Mouse (Mus musculus): ENCODE measurements around the gene Chit1. TPM values are rescaled to one million over a fixed set of nuclear protein-coding genes. Genes with fewer than 3 reads are reported as not detected.

Chit1 gene
- not detected in 2 replicates for polyA plus RNA-seq (2016; fragmentation: Nextera tagmentation; extraction: Ambion mirVana)

DNA sequence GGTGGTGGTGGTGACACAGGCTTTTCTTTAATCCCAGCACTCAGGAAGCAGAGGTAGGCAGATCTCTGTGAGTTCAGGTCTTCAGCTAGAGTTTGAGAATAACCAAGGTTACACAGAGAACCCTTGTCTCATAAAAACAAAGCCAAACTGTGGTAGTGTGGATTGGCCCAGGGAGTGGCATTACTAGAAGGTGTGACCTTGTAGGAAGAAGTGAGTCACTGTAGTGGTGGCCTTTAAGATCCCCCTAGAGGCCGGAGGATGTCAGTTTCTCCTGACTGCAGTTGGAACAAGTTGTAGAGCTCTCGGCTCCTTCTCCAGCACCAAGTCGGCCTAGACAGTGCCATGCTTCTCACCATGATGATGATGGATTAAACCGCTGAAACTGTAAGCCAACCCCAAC is at the start of gene Chit1:
Gene Chit1 (plus strand): TSS at position 264 of the 400 bp plus-strand sequence.
- Histone ChIP-seq H3K27me3 (no peaks in the 10 kb centered on the region), H3K4me1 (peaks cover 8% of the 10 kb centered on the region; the same call in 1 of the 2 replicates), H3K4me2 (replicated peaks) (no peak within 1 kb of the TSS), H3K9ac (no peak within 1 kb of the TSS), H3K4me3 (no peak within 1 kb of the TSS), H3K36me3 (no peaks in the 10 kb centered on the region), H3K9me3 (no peaks in the 10 kb centered on the region), H3K27ac (no peak within 1 kb of the TSS)
- no peak for ATAC-seq (ENCODE audit: insufficient number of reproducible peaks, insufficient read depth, low FRiP score, low TSS enrichment)
- 84% methylated on average over 4 of the region's 4 CpGs for WGBS

DNA sequence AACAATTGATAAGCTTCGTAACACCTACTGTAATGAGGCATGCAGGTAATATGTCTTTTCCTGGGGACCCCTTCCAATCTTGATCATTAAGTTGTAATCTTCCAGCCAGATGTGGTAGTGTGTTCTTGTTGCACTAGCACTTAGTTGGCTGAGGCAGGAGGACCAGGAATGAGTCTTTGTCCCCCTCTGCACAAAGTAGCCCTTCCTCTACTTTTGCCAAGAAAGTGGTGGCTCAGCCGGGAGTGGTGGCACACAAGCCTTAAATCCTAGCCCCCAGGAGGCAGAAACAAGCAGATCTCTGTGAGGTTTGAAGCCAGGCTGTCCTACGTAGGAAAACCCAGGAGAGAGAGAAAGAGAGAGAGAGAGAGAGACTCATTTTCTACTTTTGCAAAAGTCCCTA is 49.1 kb upstream of the Chit1 start:
- peak overlapping the region; percentile 95 for H3K27ac ChIP-seq
- WGBS = 55% methylated on average over 3 of the region's 3 CpGs
- H3K4me2 ChIP-seq (replicated peaks) = no peak overlapping the region
- no peaks in the 10 kb centered on the region for H3K36me3 ChIP-seq
- H3K27me3 ChIP-seq = no peaks in the 10 kb centered on the region
- no peak overlapping the region for H3K4me3 ChIP-seq
- H3K4me1 ChIP-seq = peaks cover 64% of the 10 kb centered on the region
- no peak for ATAC-seq (ENCODE audit: insufficient number of reproducible peaks, insufficient read depth, low FRiP score, low TSS enrichment)
- no peak overlapping the region for H3K9ac ChIP-seq
- no peaks in the 10 kb centered on the region for H3K9me3 ChIP-seq

DNA sequence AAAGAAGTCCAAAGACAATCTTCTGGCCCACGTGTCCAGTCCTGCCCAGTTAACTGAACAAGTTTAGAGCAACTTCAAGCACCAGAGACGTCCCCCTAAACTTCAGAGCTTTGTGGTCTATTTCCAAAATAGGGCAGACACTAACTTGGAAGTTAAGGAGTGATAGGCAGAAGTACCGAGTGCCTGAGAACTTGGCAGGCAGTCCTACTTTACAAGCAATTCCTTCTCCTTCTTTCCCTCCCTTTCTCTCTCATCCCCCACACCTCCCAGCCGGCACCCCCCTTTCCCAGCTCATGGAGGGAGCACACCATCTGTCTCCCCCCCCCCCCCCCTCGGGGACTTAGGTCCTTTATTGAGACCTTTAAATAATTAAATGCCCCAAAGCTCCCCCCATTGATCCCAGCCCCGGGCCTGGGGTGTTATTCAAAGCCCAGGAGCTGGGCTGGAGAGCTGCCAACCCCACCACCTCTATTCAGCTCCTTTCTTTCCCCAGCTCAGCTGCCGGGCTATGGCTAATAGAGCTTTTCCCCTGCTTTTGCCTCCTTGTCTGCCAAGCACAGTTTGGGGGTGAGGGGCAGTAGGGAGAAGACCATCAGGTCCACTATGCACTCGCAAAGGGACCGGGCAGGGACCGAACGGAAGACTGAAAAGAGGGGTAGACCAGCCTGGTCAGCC is 48.5 kb upstream of the Chit1 start:
- no peak overlapping the region for H3K4me3 ChIP-seq
- WGBS = 11% methylated on average over 11 of the region's 11 CpGs
- H3K4me1 ChIP-seq = peaks cover 70% of the 10 kb centered on the region
- peak overlapping the region; percentile 95 for H3K27ac ChIP-seq
- H3K4me2 ChIP-seq (replicated peaks) = peak overlapping the region; percentile 41
- H3K27me3 ChIP-seq = no peaks in the 10 kb centered on the region
- H3K9ac ChIP-seq = peak overlapping the region; percentile 40; the same call in 1 of the 2 replicates
- no peaks in the 10 kb centered on the region for H3K9me3 ChIP-seq
- no peaks in the 10 kb centered on the region for H3K36me3 ChIP-seq
- no peak for ATAC-seq (ENCODE audit: insufficient number of reproducible peaks, insufficient read depth, low FRiP score, low TSS enrichment)

DNA sequence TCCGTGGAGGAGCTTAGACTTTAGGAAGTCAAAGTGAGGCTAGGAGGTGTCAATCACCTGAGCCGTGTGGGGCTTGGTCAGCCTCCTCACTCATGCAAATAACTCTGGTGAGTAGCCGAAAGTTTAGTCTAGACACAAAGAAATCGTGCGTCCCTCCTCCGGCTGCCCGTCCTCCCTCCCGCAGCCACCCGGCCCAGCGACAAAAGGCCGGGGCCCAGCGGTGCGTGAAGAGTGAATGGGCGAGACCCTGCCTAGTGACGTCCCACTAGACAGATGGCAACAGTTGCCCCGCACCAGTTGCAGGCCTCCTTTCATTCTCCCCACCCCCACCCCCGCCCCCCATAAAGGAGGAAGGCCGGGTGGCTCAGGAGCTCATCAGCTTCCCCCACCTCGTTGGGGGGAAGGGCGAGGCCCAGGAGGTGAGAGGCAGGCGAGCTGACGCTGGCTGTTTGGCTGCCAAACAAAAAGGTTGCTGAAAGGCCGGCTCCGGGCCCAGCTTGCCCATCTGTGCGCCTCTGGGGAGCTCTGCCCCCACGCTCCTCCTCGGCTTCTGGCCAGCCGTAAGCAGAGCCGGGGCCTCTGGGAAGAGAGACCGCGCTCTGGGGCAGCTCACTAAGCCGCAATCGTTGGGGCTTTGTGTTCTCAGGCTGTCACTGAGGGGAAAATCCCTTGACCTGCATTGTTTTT is 47.8 kb upstream of the Chit1 start:
- ATAC-seq (ENCODE audit: insufficient number of reproducible peaks, insufficient read depth, low FRiP score, low TSS enrichment) = peak; percentile 43
- Histone ChIP-seq H3K9ac (peak overlapping the region; percentile 40; the same call in 1 of the 2 replicates), H3K9me3 (no peaks in the 10 kb centered on the region), H3K36me3 (no peaks in the 10 kb centered on the region), H3K4me3 (no peak overlapping the region; the same call in 1 of the 2 replicates), H3K4me2 (replicated peaks) (peak overlapping the region; percentile 41), H3K27me3 (no peaks in the 10 kb centered on the region), H3K4me1 (peaks cover 77% of the 10 kb centered on the region), H3K27ac (peak overlapping the region; percentile 95)
- 1% methylated on average over 33 of the region's 33 CpGs for WGBS

DNA sequence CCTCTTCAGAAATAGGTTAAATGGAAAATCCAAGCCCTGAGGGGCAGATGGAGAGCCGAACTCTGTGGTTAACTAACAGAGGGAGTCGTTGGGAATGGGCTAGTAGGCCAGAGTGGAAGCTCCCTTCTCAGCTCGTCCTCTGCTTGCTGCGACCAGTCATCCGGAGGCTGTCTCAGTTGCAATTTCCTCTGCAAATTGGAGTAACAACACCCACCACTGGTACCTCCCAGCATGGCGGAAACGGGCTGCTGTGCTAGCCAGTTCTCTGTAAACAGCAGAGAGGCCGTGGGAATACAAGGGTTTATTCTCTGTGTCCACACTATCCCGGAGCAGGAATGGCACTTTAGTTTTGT is 47.3 kb upstream of the Chit1 start:
- H3K9me3 ChIP-seq = no peaks in the 10 kb centered on the region
- peak overlapping the region; percentile 95 for H3K27ac ChIP-seq
- peaks cover 77% of the 10 kb centered on the region for H3K4me1 ChIP-seq
- no peak for ATAC-seq (ENCODE audit: insufficient number of reproducible peaks, insufficient read depth, low FRiP score, low TSS enrichment)
- 14% methylated on average over 9 of the region's 9 CpGs for WGBS
- H3K9ac ChIP-seq = peak overlapping the region; percentile 40; the same call in 1 of the 2 replicates
- no peaks in the 10 kb centered on the region for H3K36me3 ChIP-seq
- H3K4me2 ChIP-seq (replicated peaks) = peak overlapping the region; percentile 41
- no peak overlapping the region for H3K4me3 ChIP-seq
- no peaks in the 10 kb centered on the region for H3K27me3 ChIP-seq

DNA sequence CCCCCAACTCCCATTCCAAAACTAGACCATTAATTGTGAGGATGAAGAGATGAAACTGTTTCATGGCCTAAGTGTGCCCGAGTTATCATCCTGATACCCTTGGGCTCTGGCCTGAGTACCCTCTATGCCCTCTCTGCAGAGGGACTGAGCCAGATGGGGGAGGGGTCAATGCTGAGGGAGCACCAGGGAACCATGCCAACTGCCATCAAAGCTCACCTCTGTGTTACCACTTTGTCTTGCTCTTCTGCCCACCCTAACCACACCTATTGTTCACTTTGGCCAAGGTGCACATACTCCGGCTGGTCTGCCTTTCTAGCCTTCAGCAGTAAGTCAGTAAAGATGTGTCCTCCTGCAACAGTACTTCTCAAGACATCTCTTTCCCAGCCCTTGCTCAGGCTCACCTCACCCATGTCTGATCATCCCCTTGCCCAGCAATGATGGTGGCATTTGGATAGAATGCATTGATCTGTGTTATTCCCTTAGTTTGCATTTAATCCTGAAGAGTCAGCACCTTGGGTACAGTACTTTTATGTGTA is 46.7 kb upstream of the Chit1 start:
- WGBS = 81% methylated on average over 2 of the region's 2 CpGs
- Histone ChIP-seq H3K9ac (no peak overlapping the region), H3K27ac (peak overlapping the region; percentile 95), H3K4me1 (peaks cover 77% of the 10 kb centered on the region), H3K36me3 (no peaks in the 10 kb centered on the region), H3K9me3 (no peaks in the 10 kb centered on the region), H3K4me3 (no peak overlapping the region), H3K4me2 (replicated peaks) (no peak overlapping the region), H3K27me3 (no peaks in the 10 kb centered on the region)
- no peak for ATAC-seq (ENCODE audit: insufficient number of reproducible peaks, insufficient read depth, low FRiP score, low TSS enrichment)

DNA sequence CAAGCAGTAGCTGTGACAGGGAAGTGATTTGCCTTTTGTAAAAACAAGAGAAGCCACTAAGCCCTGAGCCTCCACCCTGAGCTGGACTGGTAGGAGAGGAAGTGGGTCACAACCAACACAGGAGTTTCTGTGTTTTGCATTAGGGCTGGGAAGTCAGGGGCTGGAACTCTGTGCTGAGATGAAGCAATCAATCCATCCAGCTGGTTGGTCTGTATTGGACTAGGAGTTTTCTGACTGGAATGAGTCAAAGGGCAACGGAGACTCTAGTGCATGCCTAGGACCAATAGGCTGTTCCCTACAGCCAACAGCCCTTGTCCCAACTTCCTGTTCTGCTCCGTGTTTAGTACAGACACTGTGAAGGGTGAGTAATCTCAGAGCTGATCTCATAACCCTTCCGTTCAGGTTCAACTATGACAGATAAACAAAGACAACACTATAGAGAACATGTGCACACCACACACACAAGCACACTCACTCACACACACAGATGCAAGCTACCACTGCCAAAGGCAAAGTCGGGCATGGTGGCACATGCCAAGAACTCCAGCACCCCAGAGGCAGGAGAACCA is 45.7 kb upstream of the Chit1 start:
- no peak for ATAC-seq (ENCODE audit: insufficient number of reproducible peaks, insufficient read depth, low FRiP score, low TSS enrichment)
- Histone ChIP-seq H3K27me3 (no peaks in the 10 kb centered on the region), H3K27ac (peak overlapping the region; percentile 95; the same call in 1 of the 2 replicates), H3K4me3 (no peak overlapping the region), H3K9ac (no peak overlapping the region), H3K9me3 (no peaks in the 10 kb centered on the region), H3K4me1 (peaks cover 75% of the 10 kb centered on the region), H3K36me3 (no peaks in the 10 kb centered on the region), H3K4me2 (replicated peaks) (no peak overlapping the region)
- 61% methylated on average over 4 of the region's 4 CpGs for WGBS

DNA sequence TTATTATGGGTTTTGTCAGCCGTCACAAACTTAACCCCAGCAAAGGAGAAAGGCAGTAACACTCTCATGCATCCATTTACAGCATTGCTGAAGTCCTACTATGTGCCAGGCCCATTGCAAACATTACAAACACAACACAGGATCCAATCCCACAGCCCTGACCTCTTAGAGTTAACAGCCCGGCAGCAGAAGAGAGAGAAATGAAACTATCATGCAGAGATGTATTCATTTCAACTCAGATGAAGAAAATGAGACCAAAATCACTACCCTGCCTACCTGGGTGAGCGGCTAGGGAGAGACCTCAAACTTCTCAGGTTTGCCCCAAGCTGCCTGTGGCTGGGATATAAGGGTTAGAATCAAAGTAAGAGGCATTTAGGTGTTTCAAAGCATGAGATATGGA is 44.5 kb upstream of the Chit1 start:
- Histone ChIP-seq H3K4me3 (no peak overlapping the region), H3K9me3 (no peaks in the 10 kb centered on the region), H3K4me1 (peaks cover 77% of the 10 kb centered on the region), H3K27ac (peak overlapping the region; percentile 32), H3K27me3 (no peaks in the 10 kb centered on the region), H3K9ac (no peak overlapping the region), H3K36me3 (no peaks in the 10 kb centered on the region), H3K4me2 (replicated peaks) (no peak overlapping the region)
- 49% methylated on average over 3 of the region's 3 CpGs for WGBS
- no peak for ATAC-seq (ENCODE audit: insufficient number of reproducible peaks, insufficient read depth, low FRiP score, low TSS enrichment)

DNA sequence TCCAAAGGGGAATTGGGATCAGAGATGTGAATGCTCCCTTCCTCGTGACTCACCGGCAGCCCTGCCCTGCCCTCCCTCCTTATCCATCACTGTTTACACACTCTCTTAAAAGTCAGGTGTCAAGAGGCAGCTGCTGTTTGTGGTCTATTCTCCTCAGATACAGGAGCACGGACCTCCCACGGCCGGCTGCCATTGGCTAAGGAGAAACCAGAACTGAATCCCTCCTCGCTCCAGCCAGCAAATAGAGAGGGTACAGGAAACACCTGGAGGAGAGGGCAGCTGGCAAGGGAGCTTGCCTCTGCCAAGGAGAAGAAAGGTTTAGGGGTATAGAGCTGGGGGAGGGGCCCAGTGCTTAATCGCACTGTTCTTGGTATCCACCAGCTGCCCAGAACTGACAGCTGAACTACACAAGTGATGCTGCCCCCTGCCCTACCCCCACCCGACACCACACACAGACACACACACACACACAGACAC is 43.9 kb upstream of the Chit1 start:
- Histone ChIP-seq H3K27me3 (no peaks in the 10 kb centered on the region), H3K4me3 (no peak overlapping the region), H3K4me2 (replicated peaks) (peak overlapping the region; percentile 15), H3K9me3 (no peaks in the 10 kb centered on the region), H3K9ac (no peak overlapping the region), H3K27ac (peak overlapping the region; percentile 32), H3K36me3 (no peaks in the 10 kb centered on the region), H3K4me1 (peaks cover 72% of the 10 kb centered on the region)
- ATAC-seq (ENCODE audit: insufficient number of reproducible peaks, insufficient read depth, low FRiP score, low TSS enrichment) = peak; percentile 54
- WGBS = 8% methylated on average over 7 of the region's 8 CpGs

DNA sequence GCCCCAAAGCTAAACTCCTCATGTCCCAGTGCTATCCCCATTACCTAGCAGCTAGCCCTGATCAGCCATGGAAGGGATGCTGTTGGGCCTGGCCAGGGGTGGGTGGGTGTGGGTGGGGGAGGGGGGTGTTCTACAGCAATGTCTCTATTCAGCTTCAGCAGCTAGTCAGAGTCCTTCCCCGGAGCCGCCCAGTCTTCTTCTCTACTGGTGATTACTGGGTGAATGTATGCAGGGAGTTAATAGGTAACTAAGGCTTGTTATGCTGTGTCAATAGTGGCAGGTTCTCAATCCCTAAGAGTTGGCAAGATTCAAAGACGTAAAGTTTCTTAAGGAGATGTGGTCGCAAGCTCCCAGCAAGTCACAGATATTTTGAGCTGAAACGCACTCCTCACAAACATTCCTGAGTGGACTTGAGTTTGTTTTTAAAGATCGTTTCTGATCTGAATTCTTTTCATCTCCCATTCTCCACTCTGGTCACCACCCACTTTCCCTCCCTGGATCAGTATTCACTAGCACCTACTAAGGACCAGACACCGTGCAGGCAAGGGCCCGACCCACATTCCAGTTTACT is 40.9 kb upstream of the Chit1 start:
- H3K4me1 ChIP-seq = peaks cover 45% of the 10 kb centered on the region
- no peak overlapping the region for H3K9ac ChIP-seq

DNA sequence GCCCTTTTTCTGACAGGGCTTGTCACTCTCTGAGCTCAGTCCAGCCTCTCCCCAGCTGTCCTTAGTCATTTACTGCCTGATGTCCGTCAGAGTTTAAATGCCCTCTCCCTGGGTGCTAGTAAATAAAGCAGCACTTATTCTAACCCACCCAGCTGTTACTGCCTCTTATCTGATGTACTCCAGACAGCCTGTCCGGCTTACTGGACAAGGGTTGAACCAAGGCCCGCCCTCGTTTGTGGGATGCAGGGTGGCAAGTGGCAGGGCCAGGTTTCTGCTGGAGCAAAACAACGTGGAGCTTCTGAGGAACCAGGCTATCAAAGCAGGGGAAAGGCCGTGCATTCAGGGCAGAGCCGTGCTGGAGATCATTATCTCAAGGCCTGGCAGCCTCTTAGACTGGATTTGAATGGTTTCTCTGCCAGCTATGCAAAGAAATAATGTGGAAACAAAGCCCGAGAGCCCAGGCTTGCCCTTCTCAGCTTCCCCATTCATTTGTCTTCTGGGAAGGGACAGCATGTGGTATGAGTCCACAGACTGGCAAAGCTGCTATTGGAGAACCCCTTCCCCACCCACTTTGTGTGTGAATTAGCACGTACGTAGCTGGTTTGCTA is 39.5 kb upstream of the Chit1 start:
- Histone ChIP-seq H3K4me2 (replicated peaks) (no peak overlapping the region), H3K36me3 (0 out of 2 replicates have a peak, but pooled peaks cover 5% of the 10 kb centered on the region), H3K9me3 (no peaks in the 10 kb centered on the region), H3K9ac (no peak overlapping the region), H3K27ac (peak overlapping the region; percentile 50; the same call in 1 of the 2 replicates), H3K27me3 (no peaks in the 10 kb centered on the region), H3K4me3 (no peak overlapping the region), H3K4me1 (peaks cover 35% of the 10 kb centered on the region)
- ATAC-seq (ENCODE audit: insufficient number of reproducible peaks, insufficient read depth, low FRiP score, low TSS enrichment) = no peak
- 48% methylated on average over 10 of the region's 10 CpGs for WGBS

More for the DNA sequence above, 40.9 kb upstream of the Chit1 start:
- no peak overlapping the region for H3K4me3 ChIP-seq
- H3K27me3 ChIP-seq = no peaks in the 10 kb centered on the region
- H3K27ac ChIP-seq = 0 out of 2 replicates have a peak overlapping the region, but pooled peaks have one; percentile 26
- no peak overlapping the region for H3K4me2 ChIP-seq (replicated peaks)
- no peaks in the 10 kb centered on the region for H3K36me3 ChIP-seq
- H3K9me3 ChIP-seq = no peaks in the 10 kb centered on the region
- 71% methylated on average over 8 of the region's 8 CpGs for whole genome bisulfite sequencing
- no peak for ATAC-seq (ENCODE audit: insufficient number of reproducible peaks, insufficient read depth, low FRiP score, low TSS enrichment)
